Mouse (Mus musculus) common myeloid progenitor, adult 5-6 weeks (primary cell): ENCODE data around the gene Aunip. TPM values are rescaled to one million over a fixed set of nuclear protein-coding genes. Genes with fewer than 3 reads are reported as not detected.
A peak's percentile ranks its signal among the peaks of the same experiment; 100 is the strongest.

Experiments used
- ATAC-seq: replicated peaks from 2 replicates; pipeline ENCODE4 v1.8.0; 2016; ENCODE audit warnings: low read depth, mild to moderate bottlenecking, moderate TSS enrichment, inconsistent platforms; ENCODE audit not compliant: poor library complexity, severe bottlenecking
- total RNA-seq: library from RNA; stranded (forward); fragments of 200-1000, 187-1606 nt; gene quantifications from 2 replicates; pipeline ENCODE4 v1.2.3, GENCODE M21; 2017

Aunip gene
- total RNA-seq, 1 experiment from 2014 or later: 32.6 TPM

GRCm38 (mm10) chr4:134510396-134510795 lies 403 bp upstream of the Aunip start:
- no peak for ATAC-seq

DNA sequence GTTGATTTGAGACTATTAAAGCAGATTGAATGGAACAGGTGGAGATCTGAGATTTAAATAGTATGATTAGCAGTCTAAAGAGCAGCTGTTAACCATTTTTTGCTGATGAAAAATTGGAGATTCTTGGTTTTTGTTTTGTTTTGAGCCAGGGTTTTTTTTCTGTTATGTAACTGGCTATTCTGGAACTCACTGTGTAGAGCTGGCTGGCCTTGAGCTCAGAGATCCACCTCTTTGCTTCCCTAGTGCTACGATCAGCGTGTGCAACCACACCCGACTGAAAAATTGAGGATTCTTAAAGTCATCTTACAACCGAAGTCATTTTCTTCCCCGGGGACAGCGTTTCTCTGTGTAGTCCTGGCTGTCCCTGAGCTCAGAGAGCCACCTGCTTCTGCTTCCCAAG lies 931 bp downstream of the Aunip start:
- no peak for ATAC-seq

- ATAC-seq: peak; percentile 59
Observed at GRCm38 (mm10) chr4:134512798-134513197, 2.0 kb downstream of the Aunip start.

GRCm38 (mm10) chr4:134514309-134514930 lies 3.6 kb downstream of the Aunip start:
- no peak for ATAC-seq

DNA sequence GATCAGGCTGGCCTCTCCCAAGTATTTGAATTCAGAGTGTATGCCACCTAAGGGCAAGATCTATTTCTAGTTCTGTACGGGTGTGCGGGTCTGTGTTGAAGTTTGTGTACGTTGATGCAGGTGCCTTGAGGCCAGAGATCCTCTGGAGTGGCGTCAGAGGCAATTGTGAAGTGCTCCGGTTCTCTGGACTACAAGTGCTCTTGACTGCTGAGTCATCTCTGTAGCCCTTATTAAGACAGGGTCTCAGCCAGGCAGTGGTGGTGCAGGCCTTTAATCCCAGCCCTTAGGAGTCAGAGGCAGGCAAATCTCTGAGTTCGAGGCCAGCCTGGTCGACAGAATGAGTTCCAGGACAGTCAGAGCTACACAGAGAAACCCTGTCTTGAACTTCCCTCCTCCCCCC lies 4.8 kb downstream of the Aunip start:
- ATAC-seq: no peak

GRCm38 (mm10) chr4:134516981-134517380 lies 6.2 kb downstream of the Aunip start:
- no peak for ATAC-seq

GRCm38 (mm10) chr4:134517719-134518118 lies 6.9 kb downstream of the Aunip start:
- no peak for ATAC-seq

GRCm38 (mm10) chr4:134518541-134518940 lies 7.7 kb downstream of the Aunip start:
- ATAC-seq: no peak

DNA sequence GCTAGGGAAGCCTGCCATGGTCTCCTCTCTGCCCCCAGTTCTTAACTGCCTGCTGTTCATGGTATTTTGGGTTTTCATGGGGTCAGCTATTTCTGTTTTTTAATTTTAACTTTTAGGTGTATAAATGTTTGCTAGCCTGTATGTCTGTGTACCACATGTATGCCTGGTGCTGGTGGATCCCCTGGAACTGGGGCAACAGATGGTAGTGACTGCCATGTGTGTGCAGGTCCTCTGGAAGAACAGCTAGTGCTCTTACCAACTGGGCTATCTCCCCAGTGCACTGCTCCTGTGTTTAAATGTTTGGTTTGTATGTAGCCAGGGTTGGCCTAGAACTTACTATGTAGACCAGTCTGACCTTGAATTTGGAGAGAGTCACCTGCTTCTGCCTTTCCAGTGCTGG lies 8.5 kb downstream of the Aunip start:
- ATAC-seq: no peak

GRCm38 (mm10) chr4:134523447-134523846 lies 12.6 kb downstream of the Aunip start:
- no peak for ATAC-seq

GRCm38 (mm10) chr4:134525806-134526205 lies 15.0 kb downstream of the Aunip start:
- no peak for ATAC-seq

DNA sequence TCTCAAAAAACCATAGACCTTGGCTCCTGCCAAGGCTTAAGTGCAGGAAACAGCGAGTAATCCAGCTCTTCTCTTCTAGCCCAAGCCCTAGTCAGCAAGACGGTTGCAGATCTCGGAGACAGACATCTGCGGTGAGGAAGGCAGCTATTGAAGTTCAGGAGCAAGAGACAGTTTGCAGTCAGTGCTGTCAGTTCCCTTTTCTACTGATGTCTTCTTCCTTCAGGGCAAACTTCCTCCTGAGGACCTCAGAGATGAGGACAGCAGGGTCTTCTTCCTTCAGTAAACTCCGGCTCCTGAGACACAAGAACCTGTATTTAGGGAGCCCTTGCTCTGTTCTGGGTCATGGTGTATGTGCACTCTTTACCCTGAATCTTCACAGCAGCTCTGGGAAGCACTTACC lies 15.4 kb downstream of the Aunip start:
- peak; percentile 58; the same call in 1 of the 2 replicates for ATAC-seq

DNA sequence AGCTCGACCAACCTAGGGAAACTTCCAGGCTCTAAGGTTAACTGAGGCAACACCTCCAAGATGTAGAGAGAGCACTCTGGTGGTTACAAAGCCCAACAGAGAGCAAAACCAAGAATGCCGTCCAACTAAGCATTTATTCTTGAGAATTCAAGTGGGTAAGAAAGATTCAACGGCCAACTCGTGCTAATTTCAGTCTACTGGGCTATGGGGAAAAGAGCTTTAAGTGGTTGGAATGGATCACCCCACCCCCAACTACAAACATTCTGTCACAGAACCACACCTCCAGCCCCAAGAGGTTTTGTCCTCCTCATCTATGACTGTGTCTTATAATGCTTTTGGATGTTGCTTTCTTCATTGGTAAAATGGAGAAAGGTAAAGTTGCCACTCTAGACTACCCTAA lies 22.1 kb downstream of the Aunip start:
- no peak for ATAC-seq

- no peak for ATAC-seq
Observed at GRCm38 (mm10) chr4:134533421-134533820, 22.6 kb downstream of the Aunip start.

GRCm38 (mm10) chr4:134534124-134534886 lies 23.5 kb downstream of the Aunip start:
- peak; percentile 38 for ATAC-seq

DNA sequence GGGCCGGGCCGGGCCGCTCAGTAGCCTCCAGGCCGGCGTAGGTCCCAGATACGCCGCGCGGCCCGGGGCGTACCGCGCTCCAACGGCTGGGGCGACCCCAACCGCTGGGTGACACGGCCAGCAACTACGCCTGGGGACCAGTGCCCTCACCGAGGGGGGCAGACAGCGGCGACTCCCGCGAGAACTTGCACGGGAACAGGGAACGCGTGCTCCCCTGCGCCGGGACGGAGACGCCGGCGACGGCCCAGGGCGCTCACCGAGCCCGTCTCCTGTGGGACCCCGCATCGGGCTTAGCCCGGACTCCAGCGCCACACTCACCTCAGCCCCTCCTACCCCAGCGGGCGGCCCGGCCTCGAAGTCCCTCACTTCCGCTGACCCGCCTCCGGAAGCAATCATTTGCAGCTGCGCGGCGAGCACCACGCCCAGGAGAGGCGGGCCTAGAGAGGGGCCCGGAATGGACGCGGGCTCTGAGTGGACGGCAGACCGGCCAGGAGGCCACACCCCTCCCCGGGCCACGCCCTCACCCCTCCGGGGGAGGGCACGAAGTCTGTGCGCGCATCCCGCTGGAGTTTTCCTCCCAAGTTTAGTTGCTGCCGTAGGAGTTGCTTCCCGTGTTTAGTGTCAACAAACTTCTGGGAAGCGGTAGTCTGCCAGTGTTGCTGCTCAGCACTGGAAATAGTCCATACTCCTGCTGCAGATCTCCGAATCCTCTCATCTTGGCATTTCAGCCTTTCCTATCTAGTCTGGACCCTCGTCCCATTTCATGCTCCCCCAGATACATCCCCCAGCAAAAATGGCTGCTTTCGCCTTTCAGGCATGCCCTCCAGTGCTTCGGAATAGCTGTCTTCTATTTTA lies 24.4 kb downstream of the Aunip start, which contains the start of gene Mtfr1l:
Gene Mtfr1l (minus strand): TSS at position 456 of the 855 bp plus-strand sequence.
- peak; percentile 94 for ATAC-seq

DNA sequence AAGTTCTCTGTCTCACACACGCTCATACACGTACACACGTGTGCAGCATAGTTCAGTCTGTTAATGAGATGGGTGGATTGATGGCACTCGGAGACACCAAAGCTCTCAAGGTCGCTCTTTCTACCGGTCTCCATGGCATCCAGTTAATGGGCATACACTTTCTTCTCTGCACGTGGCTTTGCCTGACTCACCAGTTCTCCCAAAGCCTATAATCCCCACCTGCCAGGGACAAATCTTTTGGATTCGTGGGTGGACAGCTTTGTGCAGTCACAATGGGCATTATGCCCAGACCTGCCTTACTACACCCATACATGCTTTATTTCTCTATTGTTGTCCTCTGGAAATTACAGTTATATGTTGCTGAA lies 25.0 kb downstream of the Aunip start:
- ATAC-seq: no peak

- ATAC-seq: no peak
Observed at GRCm38 (mm10) chr4:134538997-134539580, 28.3 kb downstream of the Aunip start.

DNA sequence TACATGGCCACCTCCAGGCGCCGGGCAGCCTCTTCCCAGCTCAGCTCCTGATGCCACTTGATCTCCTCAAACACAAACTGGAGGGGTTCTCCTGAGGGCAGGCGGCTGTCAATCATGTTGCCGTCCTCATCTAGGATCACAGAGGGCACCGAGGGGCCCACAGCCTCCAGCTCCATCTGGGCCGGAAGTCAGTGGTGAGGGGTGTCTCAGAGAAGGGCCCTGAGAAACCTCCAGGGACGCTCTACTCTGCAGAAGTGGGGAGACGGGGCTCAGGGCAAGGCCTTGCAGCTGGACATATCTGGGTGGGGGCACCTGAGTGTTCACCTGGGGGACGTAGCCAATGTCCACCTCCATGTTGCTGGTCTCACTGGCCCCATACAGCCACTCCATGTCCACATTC lies 31.9 kb downstream of the Aunip start:
- no peak for ATAC-seq

GRCm38 (mm10) chr4:134543261-134543660 lies 32.5 kb downstream of the Aunip start:
- peak; percentile 74 for ATAC-seq
